Mouse (Mus musculus) heart, embryonic 11.5 days (tissue): ENCODE results near the gene Mxd4. TPM values are rescaled to one million over a fixed set of nuclear protein-coding genes. Genes with fewer than 3 reads are reported as not detected.

ENCODE experiments used
- ATAC-seq: fragments of 200-750 bp; cut with Nextera tagmentation; replicated peaks from 2 replicates; pipeline ENCODE4 v1.8.0; 2017; ENCODE audit warnings: moderate library complexity; ENCODE audit not compliant: insufficient number of reproducible peaks, low FRiP score, low TSS enrichment
- H3K27ac ChIP-seq: fragments of 300-500 bp; sonication (generic); 2 replicates; pipeline ENCODE4 v1.5.1; 2014; ENCODE audit warnings: mild to moderate bottlenecking, low read depth, low read length
- H3K27me3 ChIP-seq: fragments of 300-500 bp; sonication (generic); 2 replicates; pipeline ENCODE4 v1.6.1; 2014; ENCODE audit warnings: mild to moderate bottlenecking, low read length, mixed read lengths; ENCODE audit not compliant: control insufficient read depth, insufficient read depth
- H3K36me3 ChIP-seq: fragments of 300-500 bp; sonication (generic); 2 replicates; pipeline ENCODE4 v1.6.1; 2014; ENCODE audit warnings: mild to moderate bottlenecking, low read length, moderate library complexity, mixed read lengths; ENCODE audit not compliant: control insufficient read depth, insufficient read depth
- H3K4me1 ChIP-seq: fragments of 300-500 bp; sonication (generic); 2 replicates; pipeline ENCODE4 v1.6.1; 2014; ENCODE audit warnings: low read length; ENCODE audit not compliant: control insufficient read depth, insufficient read depth
- H3K4me2 ChIP-seq: fragments of 300-500 bp; sonication (generic); 2 replicates; pipeline ENCODE4 v1.6.1; 2014; ENCODE audit warnings: mild to moderate bottlenecking, moderate library complexity
- H3K4me3 ChIP-seq: fragments of 300-500 bp; sonication (generic); 2 replicates; pipeline ENCODE4 v1.5.1; 2014; ENCODE audit warnings: low read depth, low read length
- H3K9ac ChIP-seq: fragments of 300-500 bp; sonication (generic); 2 replicates; pipeline ENCODE4 v1.6.1; 2014; ENCODE audit warnings: mild to moderate bottlenecking, low read depth, low read length, moderate library complexity
- H3K9me3 ChIP-seq: fragments of 300-500 bp; sonication (generic); replicated peaks from 2 replicates; pipeline ENCODE4 v1.6.1; 2016; ENCODE audit warnings: low read length; ENCODE audit not compliant: control insufficient read depth
- WGBS: fragments of 180-500 bp; shearing (Covaris S2); extraction: QIAGEN DNeasy Blood & Tissue Kit; methylation state at CpG from one replicate; pipeline ENCODE4 v1.1.7; 2014; ENCODE audit not compliant: insufficient replicate concordance; 5-methylcytosine and 5-hydroxymethylcytosine counted together
- polyA plus RNA-seq: library from polyadenylated mRNA; unstranded; fragments of >200 nt; fragmentation: Nextera tagmentation; extraction: Ambion mirVana; gene quantifications from 2 replicates; pipeline ENCODE4 v1.2.1, GENCODE M21; 2014

The Mxd4 gene
- polyA plus RNA-seq, 1 experiment from 2014 or later = 23.3 TPM

- no peaks in the 10 kb centered on the region for H3K27me3 ChIP-seq
- no peak for ATAC-seq
- H3K9me3 ChIP-seq = no peaks in the 10 kb centered on the region
- peaks cover 7% of the 10 kb centered on the region; the same call in 1 of the 2 replicates for H3K36me3 ChIP-seq
- WGBS = 84% methylated on average over 3 of the region's 3 CpGs
- H3K4me1 ChIP-seq = peaks cover 47% of the 10 kb centered on the region
- no peak overlapping the region for H3K4me2 ChIP-seq
- no peak overlapping the region for H3K4me3 ChIP-seq
- no peak overlapping the region; the same call in 1 of the 2 replicates for H3K9ac ChIP-seq
- H3K27ac ChIP-seq = no peak overlapping the region
Measured at GRCm38 (mm10) chr5:34183976-34184375, 3.5 kb downstream of the Mxd4 start.

- H3K4me1 ChIP-seq = peaks cover 42% of the 10 kb centered on the region
- no peaks in the 10 kb centered on the region for H3K9me3 ChIP-seq
- 0 out of 2 replicates have a peak overlapping the region, but pooled peaks have one; percentile 16 for H3K27ac ChIP-seq
- H3K36me3 ChIP-seq = peaks cover 7% of the 10 kb centered on the region; the same call in 1 of the 2 replicates
- 71% methylated on average over 5 of the region's 5 CpGs for WGBS
- H3K9ac ChIP-seq = no peak overlapping the region; the same call in 1 of the 2 replicates
- no peaks in the 10 kb centered on the region for H3K27me3 ChIP-seq
- H3K4me2 ChIP-seq = peak overlapping the region; percentile 23; the same call in 1 of the 2 replicates
- no peak for ATAC-seq
- H3K4me3 ChIP-seq = no peak overlapping the region
Measured at GRCm38 (mm10) chr5:34183156-34183880, 4.2 kb downstream of the Mxd4 start.

GRCm38 (mm10) chr5:34182486-34182885, 5.0 kb downstream of the Mxd4 start:
- no peak for ATAC-seq
- Histone ChIP-seq H3K9me3 (no peaks in the 10 kb centered on the region), H3K4me2 (no peak overlapping the region), H3K27me3 (no peaks in the 10 kb centered on the region), H3K36me3 (peaks cover 12% of the 10 kb centered on the region), H3K4me1 (peaks cover 42% of the 10 kb centered on the region), H3K9ac (no peak overlapping the region), H3K4me3 (no peak overlapping the region), H3K27ac (no peak overlapping the region)
- WGBS = 79% methylated on average over 3 of the region's 3 CpGs

- 78% methylated on average over 4 of the region's 4 CpGs for WGBS
- Histone ChIP-seq H3K9ac (no peak overlapping the region), H3K4me2 (no peak overlapping the region), H3K27me3 (no peaks in the 10 kb centered on the region), H3K36me3 (peaks cover 27% of the 10 kb centered on the region), H3K9me3 (no peaks in the 10 kb centered on the region), H3K4me3 (no peak overlapping the region), H3K27ac (no peak overlapping the region), H3K4me1 (peaks cover 4% of the 10 kb centered on the region)
- no peak for ATAC-seq
Measured at GRCm38 (mm10) chr5:34177821-34178220, 9.7 kb downstream of the Mxd4 start.

GRCm38 (mm10) chr5:34177091-34177490, 10.4 kb downstream of the Mxd4 start:
- H3K9ac ChIP-seq = no peak overlapping the region
- 92% methylated on average over 2 of the region's 2 CpGs for WGBS
- H3K4me3 ChIP-seq = no peak overlapping the region
- no peaks in the 10 kb centered on the region for H3K9me3 ChIP-seq
- H3K4me2 ChIP-seq = no peak overlapping the region
- peaks cover 27% of the 10 kb centered on the region for H3K36me3 ChIP-seq
- no peaks in the 10 kb centered on the region for H3K27me3 ChIP-seq
- no peak for ATAC-seq
- H3K4me1 ChIP-seq = no peaks in the 10 kb centered on the region
- no peak overlapping the region for H3K27ac ChIP-seq

GRCm38 (mm10) chr5:34176691-34177090, 10.8 kb downstream of the Mxd4 start:
- Histone ChIP-seq H3K27ac (no peak overlapping the region), H3K36me3 (peaks cover 27% of the 10 kb centered on the region), H3K4me3 (no peak overlapping the region), H3K9ac (no peak overlapping the region), H3K4me2 (no peak overlapping the region), H3K9me3 (no peaks in the 10 kb centered on the region), H3K27me3 (no peaks in the 10 kb centered on the region), H3K4me1 (no peaks in the 10 kb centered on the region)
- 69% methylated on average over 10 of the region's 10 CpGs for WGBS
- no peak for ATAC-seq

GRCm38 (mm10) chr5:34175403-34175694, 12.2 kb downstream of the Mxd4 start:
- ATAC-seq = no peak
- Histone ChIP-seq H3K9ac (no peak overlapping the region), H3K27ac (no peak overlapping the region), H3K4me2 (no peak overlapping the region), H3K4me3 (no peak overlapping the region), H3K9me3 (no peaks in the 10 kb centered on the region), H3K27me3 (no peaks in the 10 kb centered on the region), H3K4me1 (no peaks in the 10 kb centered on the region), H3K36me3 (peaks cover 27% of the 10 kb centered on the region)
- 37% methylated on average over 5 of the region's 5 CpGs for WGBS

GRCm38 (mm10) chr5:34174550-34175402, 12.7 kb downstream of the Mxd4 start:
- no peak overlapping the region for H3K27ac ChIP-seq
- no peak for ATAC-seq
- H3K9me3 ChIP-seq = no peaks in the 10 kb centered on the region
- H3K36me3 ChIP-seq = peaks cover 22% of the 10 kb centered on the region
- no peaks in the 10 kb centered on the region for H3K27me3 ChIP-seq
- no peak overlapping the region for H3K9ac ChIP-seq
- no peaks in the 10 kb centered on the region for H3K4me1 ChIP-seq
- WGBS = 66% methylated on average over 5 of the region's 5 CpGs
- H3K4me2 ChIP-seq = no peak overlapping the region
- no peak overlapping the region for H3K4me3 ChIP-seq
